Mouse (Mus musculus): Measurements from ENCODE around the gene P3h4.

DNA sequence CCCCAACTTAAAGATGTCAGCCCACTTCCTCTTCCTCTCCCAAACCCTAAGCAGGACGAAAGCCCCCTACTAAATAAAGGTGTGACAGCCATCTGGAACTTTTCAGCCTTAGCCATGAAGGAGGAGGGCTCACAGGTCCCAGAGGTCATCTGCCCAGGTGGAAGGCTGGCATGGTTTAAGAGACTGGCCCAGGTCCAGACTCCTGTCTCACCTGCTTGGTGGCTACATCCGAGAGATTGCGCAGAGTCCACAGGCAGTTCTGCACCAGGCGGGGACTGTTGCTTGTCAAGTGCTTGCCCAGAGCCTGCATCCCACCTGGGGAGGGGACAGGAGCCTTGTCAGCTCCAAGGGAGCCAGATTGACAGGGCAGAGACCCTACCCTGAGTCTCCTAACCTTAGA lies 35.3 kb downstream of the P3h4 start:
- TF ChIP-seq EP300 (IDR thresholded peaks at IDR 0.05; ENCODE audit: low read depth): no peak
- TF ChIP-seq CTCF (IDR thresholded peaks at IDR 0.05; ENCODE audit: low read depth): no peak

All from liver, embryonic 14.5 days (tissue).